Mouse (Mus musculus) urinary bladder, adult 2 months (tissue): ENCODE results near the gene Lrrc17. TPM values are rescaled to one million over a fixed set of nuclear protein-coding genes. Genes with fewer than 3 reads are reported as not detected.
"Not testable (repeated sequence)": the region's sequence is repeated elsewhere in the genome, so short reads cannot be mapped to it uniquely, and the experiment has no call there.

Experiments
- DNase-seq: peaks from one replicate; pipeline ENCODE4 v3.0.0; 2022; ENCODE audit warnings: low spot score
- polyA plus RNA-seq: library from polyadenylated mRNA; depleted of rRNA; stranded (reverse); fragments of >200 nt; gene quantifications from 2 replicates; pipeline ENCODE4 v1.2.3, GENCODE M21; 2012; rRNA removed

The Lrrc17 gene
- polyA plus RNA-seq, 1 experiment: 18.8 TPM

DNA sequence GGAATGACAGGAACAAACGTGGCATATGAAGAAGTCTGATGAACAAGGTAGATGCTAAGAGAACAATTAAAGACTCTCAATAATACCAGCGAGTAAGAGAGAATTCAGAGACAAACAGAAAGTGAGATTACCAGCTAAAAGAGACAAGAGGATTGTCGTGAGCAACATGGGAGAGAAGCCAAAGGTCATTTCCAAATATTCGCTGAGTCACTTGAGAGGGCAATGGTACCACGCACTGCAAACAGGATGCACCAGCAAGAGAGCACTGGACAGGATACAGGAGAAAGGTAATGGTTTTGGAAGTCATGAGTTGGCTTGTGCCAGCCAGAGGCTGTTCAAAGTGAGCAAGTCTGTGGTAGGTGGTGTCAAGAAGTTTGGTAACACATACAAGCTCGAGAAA lies 62.6 kb downstream of the Lrrc17 start:
- DNase-seq: no peak

DNA sequence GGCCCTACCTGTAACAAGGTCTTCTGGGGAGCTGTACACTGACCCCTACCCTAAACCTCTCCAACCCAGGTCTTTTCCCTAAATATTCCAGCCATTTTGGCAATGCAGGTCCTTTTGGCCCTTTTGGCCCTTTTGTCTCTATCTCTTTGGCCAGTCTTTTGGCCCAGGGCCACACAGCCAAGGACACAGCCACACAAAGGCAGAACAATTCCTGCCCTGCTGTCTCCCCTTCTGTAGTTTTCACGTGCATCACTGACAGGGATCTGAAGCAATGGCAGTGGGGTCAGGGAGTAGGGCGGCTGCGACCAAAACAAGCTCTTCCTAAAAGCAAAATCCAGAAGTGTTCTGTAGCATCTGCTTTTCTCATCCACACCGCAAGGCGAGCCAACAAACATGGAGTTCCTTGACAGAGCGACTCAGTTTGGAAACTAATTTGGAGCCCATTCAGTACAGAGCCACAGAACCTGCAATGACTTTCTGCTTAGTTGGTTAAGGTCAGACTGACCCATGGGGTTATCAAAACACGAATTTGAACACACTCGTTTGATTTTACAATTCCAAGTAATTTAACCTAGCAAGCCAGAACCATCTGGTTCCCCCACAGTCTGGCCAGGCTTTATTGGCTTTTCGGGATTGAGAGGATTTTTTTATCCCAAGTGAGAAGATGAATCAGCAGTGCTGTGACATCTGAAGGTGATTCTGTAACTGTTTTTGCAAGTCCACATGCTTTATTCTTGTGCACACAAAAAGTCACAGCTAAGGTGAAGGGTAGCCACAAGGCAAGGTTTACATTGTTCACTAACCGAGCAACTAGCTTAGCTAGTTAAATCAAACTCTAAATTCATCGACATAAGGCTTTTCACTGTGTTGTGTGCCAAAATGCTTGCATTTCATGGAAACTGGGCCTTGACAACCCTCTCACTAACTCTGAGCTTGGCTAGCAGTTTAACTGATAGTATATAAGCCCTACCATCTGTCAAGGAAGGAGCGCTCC lies 65.2 kb downstream of the Lrrc17 start:
- DNase-seq: no peak

DNA sequence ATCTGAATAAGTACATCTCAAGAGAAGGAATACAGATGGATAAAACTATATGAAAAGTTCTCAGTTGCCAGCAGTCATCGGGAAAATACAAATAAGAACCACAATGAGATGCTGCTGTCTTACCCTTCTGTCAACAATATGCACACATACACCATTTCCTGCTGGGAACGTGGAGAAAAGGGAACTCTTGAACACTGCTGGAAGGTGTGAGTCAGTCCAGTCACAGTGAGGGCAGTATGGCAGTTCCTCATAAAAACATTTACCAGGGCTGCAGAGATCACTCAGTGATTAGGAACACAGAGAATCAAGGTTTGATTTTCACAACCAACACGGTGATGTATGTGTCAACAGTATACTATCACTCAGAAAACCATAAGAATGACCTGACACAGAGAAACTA lies 67.6 kb downstream of the Lrrc17 start:
- no peak for DNase-seq

DNA sequence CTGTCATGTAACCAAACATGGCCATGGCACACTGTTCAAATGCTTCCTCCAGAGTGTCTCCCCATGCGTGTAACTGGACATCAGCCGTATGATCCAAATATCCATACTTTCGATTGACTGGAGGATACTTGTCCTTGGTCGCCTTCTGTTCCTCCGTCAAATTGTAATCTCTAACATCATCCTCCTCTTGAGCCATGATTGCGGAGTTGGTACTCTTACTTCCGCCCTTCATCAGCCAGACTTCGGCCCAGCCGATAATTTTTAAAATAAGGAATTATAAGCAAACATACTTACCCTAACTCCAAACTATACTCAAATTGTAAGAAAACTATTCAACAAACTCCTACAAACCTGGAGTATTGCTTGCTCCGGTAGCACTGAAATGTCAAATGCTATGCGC lies 70.9 kb downstream of the Lrrc17 start:
- not testable (repeated sequence) for DNase-seq

DNA sequence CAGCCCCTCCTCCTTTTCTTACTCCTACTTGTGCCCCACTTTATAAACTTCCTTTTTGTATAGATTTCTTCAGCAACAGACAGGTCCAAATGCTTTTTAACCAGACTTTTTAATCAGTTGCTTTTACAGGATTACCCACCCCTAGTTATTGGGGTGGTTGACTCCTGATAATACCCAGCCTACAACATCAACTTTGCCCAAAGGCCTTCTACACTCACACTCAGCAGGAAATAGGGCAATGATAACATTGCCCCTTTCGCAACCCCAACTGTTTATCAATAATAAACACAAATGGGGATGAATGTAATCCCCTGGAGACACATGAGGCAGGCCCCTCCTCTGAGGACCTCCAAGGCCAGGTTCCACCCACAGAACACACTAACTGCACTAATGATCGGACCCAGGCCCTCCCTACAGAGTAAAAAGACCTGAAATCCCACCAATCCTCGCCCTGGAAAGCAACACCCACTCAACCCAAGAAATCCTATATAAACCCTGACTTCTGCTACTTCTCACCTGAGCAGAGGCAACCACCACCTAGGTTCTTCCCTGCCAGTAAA lies 73.2 kb downstream of the Lrrc17 start:
- DNase-seq: no peak

Other genes with a start within 250 kb of the Lrrc17 start
- 87.4 and 89.4 TPM in 2 replicates for gene Fgl2, start 170.9 kb upstream of the Lrrc17 start, polyA plus RNA-seq
- gene Ccdc146, start 118.9 kb upstream of the Lrrc17 start, polyA plus RNA-seq: 0.15 and 0.28 TPM in 2 replicates
- gene Fam185a, start 118.6 kb upstream of the Lrrc17 start, polyA plus RNA-seq: 2.4 and 3.1 TPM in 2 replicates
- 1.7 and 1.8 TPM in 2 replicates for gene Fbxl13, start 102.1 kb downstream of the Lrrc17 start, polyA plus RNA-seq
- gene Armc10, start 102.3 kb downstream of the Lrrc17 start, polyA plus RNA-seq: 33.7 and 34.2 TPM in 2 replicates
- gene Napepld, start 157.8 kb downstream of the Lrrc17 start, polyA plus RNA-seq: 2.1 and 2.9 TPM in 2 replicates
- 63.3 and 68.0 TPM in 2 replicates for gene Pmpcb, start 193.6 kb downstream of the Lrrc17 start, polyA plus RNA-seq
- gene Dnajc2, start 241.7 kb downstream of the Lrrc17 start, polyA plus RNA-seq: 15.3 and 18.5 TPM in 2 replicates
- gene Psmc2, start 241.7 kb downstream of the Lrrc17 start, polyA plus RNA-seq: 89.3 and 97.7 TPM in 2 replicates